Mouse (Mus musculus): Measurements from ENCODE around the gene Smad9.

GRCm38 (mm10) chr3:54822526-54822925, 67.1 kb downstream of the Smad9 start:
- TF ChIP-seq CTCF (IDR thresholded peaks at IDR 0.05; ENCODE audit: borderline replicate concordance, extremely low read depth, insufficient read depth, insufficient read length) (no peak), POLR2A (IDR thresholded peaks at IDR 0.05; ENCODE audit: borderline replicate concordance, extremely low read depth, insufficient read depth, insufficient read length, poor library complexity, severe bottlenecking) (no peak)
